Mouse (Mus musculus): ENCODE results near the gene 2810004N23Rik.

DNA sequence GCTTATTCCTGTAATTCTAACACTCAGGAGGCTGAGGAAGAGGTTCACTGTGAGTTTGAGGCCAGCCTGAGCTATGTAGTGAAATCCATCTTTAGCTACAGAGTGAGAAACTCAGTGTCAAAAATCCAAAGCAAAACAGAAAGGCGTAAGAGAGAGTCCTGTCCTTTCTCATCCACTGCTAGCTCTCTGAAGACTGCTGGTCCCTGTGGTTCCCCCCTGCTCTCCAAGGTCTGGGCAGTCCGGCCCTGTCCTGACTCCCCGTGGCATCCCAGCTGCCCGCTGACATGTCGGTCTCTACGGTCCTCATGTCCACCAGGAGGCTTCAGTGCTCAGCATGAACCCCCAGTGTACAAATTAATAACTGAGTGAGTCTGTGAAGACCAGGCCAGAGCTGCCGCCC, 26.6 kb downstream of the 2810004N23Rik start:
- TF ChIP-seq CTCF (IDR thresholded peaks at IDR 0.05; ENCODE audit: extremely low read depth, insufficient read depth, low read length) (no peak), POLR2A (IDR thresholded peaks at IDR 0.05; ENCODE audit: extremely low read depth, insufficient read depth, low read length) (no peak)

Measured in cortical plate, adult 2 months (tissue).